Mouse (Mus musculus) heart, adult 2 months (tissue): Measurements from ENCODE around the gene Tbkbp1.

ENCODE experiments used
- CTCF ChIP-seq: fragments of 200-600 bp; IDR thresholded peaks from 2 replicates; pipeline ENCODE4 v1.8.1; 2022; ENCODE audit warnings: antibody characterized with exemption, mild to moderate bottlenecking, moderate library complexity
- EP300 ChIP-seq: fragments of 200-500 bp; IDR thresholded peaks from 2 replicates; pipeline ENCODE4 v1.6.1; 2011; ENCODE audit warnings: low read depth, low read length, control low read depth; ENCODE audit not compliant: insufficient read depth

DNA sequence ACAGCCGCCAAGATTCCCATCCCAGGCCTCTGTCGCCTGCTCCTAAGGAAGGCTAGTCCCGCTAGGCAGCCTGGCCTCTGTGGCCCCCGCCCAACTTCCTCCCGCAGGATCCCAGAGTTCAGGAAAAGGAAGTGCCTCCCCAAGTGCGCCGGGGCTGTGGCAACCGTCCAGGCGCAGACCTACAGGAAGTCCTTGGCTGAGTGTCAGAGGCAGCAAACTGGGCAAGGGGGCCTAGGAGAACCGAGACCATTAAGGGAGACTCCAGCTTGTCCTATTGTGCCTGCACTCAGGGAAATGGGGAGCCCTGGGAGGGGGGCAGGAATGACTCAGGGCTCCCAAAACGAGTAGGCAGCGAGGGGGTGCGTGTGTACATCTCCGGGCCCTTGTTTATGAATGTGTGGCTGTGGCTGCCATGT, 1.3 kb downstream of the Tbkbp1 start:
- TF ChIP-seq CTCF (no peak), EP300 (peak; percentile 76)
